Mouse (Mus musculus) myocyte (in vitro differentiated cells): ENCODE data around the gene Metap1. TPM values are rescaled to one million over a fixed set of nuclear protein-coding genes. Genes with fewer than 3 reads are reported as not detected.

Source experiments
- H3K27me3 ChIP-seq: one replicate; pipeline ENCODE4 v1.6.1; 2011; ENCODE audit not compliant: control insufficient read depth, insufficient read depth, insufficient read length
- H3K36me3 ChIP-seq: one replicate; pipeline ENCODE4 v1.6.1; 2011; ENCODE audit not compliant: control insufficient read depth, insufficient read depth
- H3K4me2 ChIP-seq: one replicate; pipeline ENCODE4 v1.6.1; 2011; ENCODE audit warnings: low read depth, control low read depth
- H3K4me3 ChIP-seq: one replicate; pipeline ENCODE4 v1.5.1; 2011; ENCODE audit warnings: mild to moderate bottlenecking, control low read depth, moderate library complexity
- H3K79me2 ChIP-seq: one replicate; pipeline ENCODE4 v1.6.1; 2011; ENCODE audit not compliant: control insufficient read depth, insufficient read depth
- H3ac ChIP-seq: one replicate; pipeline ENCODE4 v1.6.1; 2011; ENCODE audit not compliant: control insufficient read depth, insufficient read length
- CEBPB ChIP-seq: IDR thresholded peaks from 2 replicates; pipeline ENCODE4 v1.6.1; 2011; ENCODE audit warnings: mild to moderate bottlenecking, moderate library complexity; ENCODE audit not compliant: poor library complexity, insufficient read depth, severe bottlenecking
- E2F4 ChIP-seq: IDR thresholded peaks from one replicate; pipeline ENCODE4 v1.6.1; 2011; ENCODE audit warnings: mild to moderate bottlenecking, control low read depth, moderate library complexity; ENCODE audit not compliant: insufficient read depth
- MAX ChIP-seq: IDR thresholded peaks from one replicate; pipeline ENCODE4 v1.6.1; 2011; ENCODE audit warnings: low read depth, mild to moderate bottlenecking, control low read depth
- MYOD1 ChIP-seq, 3 experiments: IDR thresholded peaks; one replicate each; pipeline ENCODE4 v1.6.1; 2011; ENCODE audit warnings: control low read depth in 2 of 3, low read depth in 2 of 3, mild to moderate bottlenecking in 2 of 3, moderate library complexity in 1 of 3; ENCODE audit not compliant: insufficient read length in 2 of 3, control insufficient read depth in 1 of 3
- MYOG ChIP-seq, 3 experiments: IDR thresholded peaks; one replicate each; pipeline ENCODE4 v1.6.1; 2011; ENCODE audit warnings: control low read depth in 2 of 3, low read depth in 2 of 3, mild to moderate bottlenecking in 2 of 3; ENCODE audit not compliant: insufficient read length in 2 of 3, control insufficient read depth in 1 of 3, insufficient read depth in 1 of 3
- POLR2A ChIP-seq: IDR thresholded peaks from one replicate; pipeline ENCODE4 v1.6.1; 2011; ENCODE audit warnings: low read depth, mild to moderate bottlenecking, control low read depth, moderate library complexity; ENCODE audit not compliant: insufficient read length
- POLR2AphosphoS2 ChIP-seq: IDR thresholded peaks from one replicate; pipeline ENCODE4 v1.6.1; 2011; ENCODE audit warnings: low read depth, control low read depth; ENCODE audit not compliant: insufficient read length
- REST ChIP-seq: IDR thresholded peaks from one replicate; pipeline ENCODE4 v1.6.1; 2011; ENCODE audit warnings: mild to moderate bottlenecking, control low read depth, moderate library complexity; ENCODE audit not compliant: insufficient read depth, insufficient read length
- SRF ChIP-seq: IDR thresholded peaks from one replicate; pipeline ENCODE4 v1.6.1; 2011; ENCODE audit warnings: low read depth; ENCODE audit not compliant: control insufficient read depth, insufficient read length
- TCF12 ChIP-seq: IDR thresholded peaks from one replicate; pipeline ENCODE4 v1.6.1; 2011; ENCODE audit warnings: mild to moderate bottlenecking, control low read depth; ENCODE audit not compliant: poor library complexity, insufficient read depth, severe bottlenecking
- TCF3 ChIP-seq: IDR thresholded peaks from one replicate; pipeline ENCODE4 v1.6.1; 2011; ENCODE audit warnings: low read depth, control low read depth; ENCODE audit not compliant: insufficient read length
- USF1 ChIP-seq: IDR thresholded peaks from one replicate; pipeline ENCODE4 v1.6.1; 2011; ENCODE audit warnings: low read depth, mild to moderate bottlenecking, control low read depth, moderate library complexity
- polyA plus RNA-seq: library from polyadenylated mRNA; unstranded; fragments of >200 nt; fragmentation: generic; extraction: Trizol; gene quantifications from one replicate; pipeline ENCODE4 v1.2.1, GENCODE M21; 2012; ENCODE audit warnings: missing spikeins

Metap1 gene
- polyA plus RNA-seq, 1 experiment: 29.0 TPM

GRCm38 (mm10) chr3:138423664-138424063 lies 65.7 kb downstream of the Metap1 start:
- Histone ChIP-seq H3K36me3 (no peaks in the 10 kb centered on the region), H3K27me3 (no peaks in the 10 kb centered on the region), H3K4me3 (no peak overlapping the region), H3K79me2 (no peaks in the 10 kb centered on the region), H3K4me2 (no peak overlapping the region), H3ac (no peak overlapping the region)
- TF ChIP-seq E2F4 (no peak), SRF (no peak), CEBPB (no peak), MYOD1 (IDR thresholded peaks at IDR 0.05; ENCODE audit: control insufficient read depth in 1 of 3, insufficient read length in 2 of 3, low read depth in 2 of 3) (no peak), POLR2A (no peak), MAX (no peak), MYOG (IDR thresholded peaks at IDR 0.05; ENCODE audit: control insufficient read depth in 1 of 3, insufficient read depth in 1 of 3, insufficient read length in 2 of 3, low read depth in 2 of 3) (no peak), USF1 (no peak), TCF12 (no peak)

DNA sequence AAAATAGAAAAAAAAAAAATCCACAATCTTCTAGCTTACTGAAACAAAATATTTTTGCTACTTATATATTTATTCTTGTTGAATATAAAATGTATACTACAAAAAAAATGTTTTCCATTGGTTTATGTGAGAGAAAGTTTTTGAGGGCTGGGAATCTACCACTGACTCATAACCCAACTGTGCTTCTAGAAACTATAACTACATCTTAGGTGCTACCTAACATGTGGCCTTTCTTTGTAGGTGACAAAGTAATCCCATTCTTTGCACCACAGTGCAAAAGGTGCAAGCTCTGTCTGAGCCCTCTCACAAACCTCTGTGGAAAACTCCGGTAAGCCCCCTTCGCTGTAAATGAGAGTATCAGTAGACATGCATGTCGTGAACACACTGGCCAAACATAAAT lies 68.9 kb downstream of the Metap1 start:
- Histone ChIP-seq H3K36me3 (no peaks in the 10 kb centered on the region), H3K4me3 (no peak overlapping the region), H3K4me2 (no peak overlapping the region), H3K79me2 (no peaks in the 10 kb centered on the region), H3ac (no peak overlapping the region), H3K27me3 (no peaks in the 10 kb centered on the region)
- TF ChIP-seq POLR2AphosphoS2 (no peak), MAX (no peak)

DNA sequence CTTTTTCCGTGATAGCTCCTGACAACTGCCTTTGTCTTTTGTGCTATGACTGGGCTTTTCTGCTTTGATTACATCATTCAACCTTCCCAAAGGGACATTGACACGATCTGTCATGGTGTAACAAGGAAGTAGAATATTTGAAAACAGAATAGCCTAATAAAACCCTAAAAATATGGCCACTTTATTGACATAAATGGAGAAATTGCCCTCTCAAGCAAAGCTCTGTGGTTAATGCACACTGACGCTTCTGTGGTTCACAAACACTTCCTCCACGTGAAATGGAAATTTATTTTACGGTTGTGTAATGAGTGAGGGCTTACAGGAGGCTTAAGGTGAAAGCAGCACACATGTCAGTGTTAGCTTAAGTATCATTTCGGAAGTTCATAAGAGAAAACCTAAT lies 69.9 kb downstream of the Metap1 start:
- Histone ChIP-seq H3ac (no peak overlapping the region), H3K27me3 (no peaks in the 10 kb centered on the region), H3K79me2 (no peaks in the 10 kb centered on the region), H3K36me3 (no peaks in the 10 kb centered on the region), H3K4me3 (no peak overlapping the region), H3K4me2 (no peak overlapping the region)
- no peak for TF ChIP-seq TCF12
- no peak for TF ChIP-seq MYOD1 (IDR thresholded peaks at IDR 0.05; ENCODE audit: control insufficient read depth in 1 of 3, insufficient read length in 2 of 3, low read depth in 2 of 3)
- no peak for TF ChIP-seq POLR2AphosphoS2
- TF ChIP-seq REST: no peak
- TF ChIP-seq MYOG (IDR thresholded peaks at IDR 0.05; ENCODE audit: control insufficient read depth in 1 of 3, insufficient read depth in 1 of 3, insufficient read length in 2 of 3, low read depth in 2 of 3): no peak
- no peak for TF ChIP-seq SRF
- TF ChIP-seq TCF3: no peak
- TF ChIP-seq POLR2A: no peak
- no peak for TF ChIP-seq E2F4
- TF ChIP-seq MAX: no peak
- no peak for TF ChIP-seq CEBPB
- TF ChIP-seq USF1: no peak

DNA sequence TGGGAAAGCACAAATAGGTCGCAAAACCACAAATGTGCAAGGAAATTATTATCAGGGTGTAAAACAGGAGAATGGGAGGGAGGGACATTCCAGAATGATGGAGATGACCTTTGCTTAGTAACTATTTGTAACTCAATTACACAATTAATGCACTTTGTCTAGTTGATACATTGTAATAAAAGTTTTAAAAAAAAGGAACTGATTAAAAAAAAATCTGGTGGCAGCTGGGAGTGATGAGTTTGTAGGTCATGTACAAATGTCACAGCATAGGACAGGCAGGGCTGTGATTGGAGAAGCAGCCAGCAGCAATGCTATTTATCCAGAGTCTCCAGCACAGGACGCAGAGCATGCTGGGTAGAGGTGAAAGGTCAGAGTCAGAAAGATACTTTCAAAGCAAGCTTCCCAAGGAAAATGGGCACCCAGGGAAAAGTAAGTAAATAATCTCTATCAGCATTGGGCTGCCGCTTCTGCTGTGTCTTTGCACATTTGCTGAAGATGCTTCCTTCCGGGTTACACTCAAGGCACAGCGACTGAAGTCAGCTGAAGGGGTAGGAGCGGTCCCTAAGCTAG lies 74.1 kb downstream of the Metap1 start, which contains the start of gene Adh4:
TSS of gene Adh4 (plus strand) at position 346 of the 570 bp plus-strand sequence.
- no peak within 1 kb of the TSS for H3ac ChIP-seq
- no peaks in the 10 kb centered on the region for H3K27me3 ChIP-seq
- H3K79me2 ChIP-seq: no peaks in the 10 kb centered on the region
- H3K4me3 ChIP-seq: no peak within 1 kb of the TSS
- TF ChIP-seq MYOD1 (IDR thresholded peaks at IDR 0.05; ENCODE audit: control insufficient read depth in 1 of 3, insufficient read length in 2 of 3, low read depth in 2 of 3) (no peak), MAX (no peak), USF1 (no peak), TCF12 (no peak), SRF (no peak), POLR2AphosphoS2 (no peak), POLR2A (no peak), TCF3 (no peak), MYOG (IDR thresholded peaks at IDR 0.05; ENCODE audit: control insufficient read depth in 1 of 3, insufficient read depth in 1 of 3, insufficient read length in 2 of 3, low read depth in 2 of 3) (no peak), CEBPB (no peak), E2F4 (no peak), REST (no peak)
- H3K4me2 ChIP-seq: no peak within 1 kb of the TSS
- H3K36me3 ChIP-seq: no peaks in the 10 kb centered on the region

GRCm38 (mm10) chr3:138410211-138410610 lies 79.1 kb downstream of the Metap1 start:
- no peaks in the 10 kb centered on the region for H3K79me2 ChIP-seq
- H3K4me2 ChIP-seq: no peak overlapping the region
- no peak overlapping the region for H3K4me3 ChIP-seq
- H3ac ChIP-seq: no peak overlapping the region
- H3K36me3 ChIP-seq: no peaks in the 10 kb centered on the region
- TF ChIP-seq POLR2AphosphoS2 (no peak), TCF3 (no peak), POLR2A (no peak), SRF (no peak), E2F4 (no peak), REST (no peak), MYOG (IDR thresholded peaks at IDR 0.05; ENCODE audit: control insufficient read depth in 1 of 3, insufficient read depth in 1 of 3, insufficient read length in 2 of 3, low read depth in 2 of 3) (no peak), MYOD1 (IDR thresholded peaks at IDR 0.05; ENCODE audit: control insufficient read depth in 1 of 3, insufficient read length in 2 of 3, low read depth in 2 of 3) (no peak), TCF12 (no peak), CEBPB (no peak), USF1 (no peak), MAX (no peak)
- no peaks in the 10 kb centered on the region for H3K27me3 ChIP-seq
